Mouse (Mus musculus) thymus, adult 18-20 months (tissue): Measurements from ENCODE around the gene Zkscan2.

ENCODE experiments used
- DNase-seq, 2 experiments: peaks; one replicate each; pipeline ENCODE4 v3.0.0; 2022; ENCODE audit warnings: mixed read lengths in 2 of 2

Zkscan2 gene

DNA sequence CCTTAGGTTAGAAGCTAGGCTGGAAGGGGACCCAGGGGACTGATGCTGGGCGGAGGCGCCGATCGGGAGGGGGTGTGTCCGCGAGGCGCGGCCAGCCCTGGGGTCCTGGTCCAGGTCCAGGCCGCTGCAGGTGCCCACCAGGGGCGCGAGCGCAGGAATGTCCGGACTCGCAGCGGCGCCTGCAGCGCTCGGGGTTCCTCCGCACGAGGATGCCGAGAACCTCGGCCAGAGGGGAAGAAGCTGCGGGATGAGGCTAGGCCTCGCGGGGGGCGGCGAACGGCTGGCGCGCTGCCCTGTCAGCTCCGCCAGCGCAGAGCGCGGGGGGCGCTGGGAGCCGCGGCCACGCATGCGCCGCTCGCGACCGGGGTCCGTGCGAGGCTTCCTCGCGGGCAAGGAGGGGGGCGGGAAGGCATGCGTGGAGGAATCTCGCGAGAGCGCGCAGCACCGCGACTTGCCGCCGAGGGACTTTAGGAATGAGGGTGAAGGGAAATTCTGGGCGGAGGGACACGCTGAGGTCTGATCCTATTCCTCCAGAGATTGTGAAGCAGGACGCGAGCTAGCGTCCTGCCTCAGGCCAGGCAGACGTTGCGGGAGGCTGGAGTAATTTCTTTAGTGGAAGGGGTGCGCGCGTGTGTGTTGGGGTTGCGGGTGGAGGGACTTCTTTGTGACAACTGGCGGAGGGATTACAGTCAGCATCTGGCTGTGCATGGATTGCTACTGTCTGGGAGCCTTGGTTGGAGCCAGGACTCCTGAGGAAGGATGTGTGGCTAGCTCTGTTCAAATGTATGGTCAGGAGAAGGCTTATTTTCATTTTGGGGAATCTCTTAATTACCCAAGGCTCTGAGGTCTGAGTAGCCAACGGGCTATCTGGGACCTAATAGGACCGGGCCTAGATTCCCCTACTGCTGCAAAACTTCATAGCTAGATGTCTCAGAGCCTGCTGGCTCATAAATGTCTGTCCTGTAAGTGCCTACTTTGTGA lies at the start of gene Zkscan2:
Zkscan2 (minus strand) TSS at position 211 of the 981 bp plus-strand sequence.
- DNase-seq = peak; percentile 15

DNA sequence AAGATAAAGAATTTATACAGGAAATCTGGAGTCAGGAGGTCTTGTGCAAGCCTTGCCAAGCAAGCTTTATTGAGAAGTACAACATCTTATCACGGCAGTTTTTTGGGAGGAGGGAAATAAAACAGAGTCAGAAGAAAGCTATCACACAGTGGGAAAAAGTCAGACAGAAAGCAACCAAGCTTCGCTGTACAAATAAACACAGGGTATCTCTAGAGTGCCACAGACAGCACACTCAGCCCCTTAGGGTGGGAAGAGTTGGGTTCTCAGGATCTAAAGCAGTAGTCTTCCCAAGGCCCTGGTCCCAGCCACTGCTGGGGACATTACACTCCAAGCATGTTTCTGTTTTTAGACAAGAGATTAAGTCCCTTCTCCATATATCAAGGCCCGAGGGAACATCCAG lies 28.9 kb upstream of the Zkscan2 start:
- no peak for DNase-seq

DNA sequence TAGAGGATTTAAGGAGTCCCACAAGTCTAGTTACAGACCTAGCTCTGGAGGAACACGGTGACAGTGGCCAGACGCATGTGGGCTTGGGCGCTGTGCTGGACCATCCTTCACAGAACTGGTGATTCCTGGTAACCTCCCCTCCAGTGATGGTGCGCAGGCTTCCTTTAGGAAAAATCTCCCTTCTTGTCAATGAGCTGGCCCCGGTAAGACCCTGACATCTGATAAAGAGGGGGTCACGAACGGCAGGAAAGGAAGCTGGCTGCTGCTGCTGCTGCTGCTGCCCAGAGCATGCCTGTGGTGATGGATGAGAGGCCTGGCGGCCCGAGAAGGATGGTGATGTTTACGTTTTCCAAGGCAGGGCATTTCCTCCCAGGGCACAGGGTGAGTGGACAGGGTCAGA lies 25.5 kb upstream of the Zkscan2 start:
- DNase-seq = no peak

DNA sequence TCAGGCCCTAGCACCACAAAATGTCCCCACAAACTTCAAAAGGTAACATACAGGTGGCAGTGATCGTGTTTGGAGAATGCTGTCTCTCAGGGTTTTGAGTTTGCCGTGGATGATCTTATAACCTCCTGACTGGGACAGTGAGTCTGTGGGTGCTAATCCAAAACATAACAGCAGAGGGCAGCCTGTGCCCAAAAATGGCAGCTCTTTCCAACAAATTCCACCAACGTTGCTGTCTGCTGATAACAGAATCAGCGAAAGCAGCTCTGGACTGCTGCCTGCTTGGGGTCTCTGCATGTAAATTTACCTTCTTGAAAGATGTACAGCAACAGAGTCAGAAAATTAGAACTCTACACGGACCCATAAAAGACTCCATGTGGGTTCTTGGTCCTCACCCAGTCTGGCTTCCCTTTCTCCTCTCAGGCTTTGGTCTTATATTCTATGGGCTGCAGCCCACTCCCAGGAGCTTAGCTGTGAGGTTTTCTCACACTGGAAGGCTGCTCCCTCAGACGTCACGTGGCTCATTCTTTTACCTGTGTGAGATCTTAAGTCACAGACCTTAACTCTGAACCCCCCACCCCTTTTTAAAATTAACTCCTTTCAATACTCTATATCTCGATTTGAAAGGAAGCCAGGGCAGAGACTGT lies 24.1 kb upstream of the Zkscan2 start:
- no peak for DNase-seq

DNA sequence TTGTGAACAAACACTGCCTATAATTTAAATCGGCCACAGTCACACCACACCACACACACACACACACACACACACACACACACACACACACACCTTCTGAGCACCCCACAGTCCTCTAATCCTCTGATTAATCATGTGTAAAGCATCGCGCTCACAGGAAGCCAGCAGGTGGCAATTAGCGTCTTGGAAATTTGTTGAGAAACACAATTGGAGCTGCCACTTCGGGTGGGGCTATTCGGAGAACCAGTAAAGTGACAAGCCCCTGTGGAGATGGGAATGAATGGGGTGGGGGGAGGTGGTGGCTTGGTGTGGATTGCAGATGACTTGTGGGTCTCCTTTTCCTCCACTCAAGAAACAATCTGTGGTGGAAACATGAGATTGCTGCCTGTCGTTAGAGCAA lies 7.7 kb upstream of the Zkscan2 start:
- no peak for DNase-seq

DNA sequence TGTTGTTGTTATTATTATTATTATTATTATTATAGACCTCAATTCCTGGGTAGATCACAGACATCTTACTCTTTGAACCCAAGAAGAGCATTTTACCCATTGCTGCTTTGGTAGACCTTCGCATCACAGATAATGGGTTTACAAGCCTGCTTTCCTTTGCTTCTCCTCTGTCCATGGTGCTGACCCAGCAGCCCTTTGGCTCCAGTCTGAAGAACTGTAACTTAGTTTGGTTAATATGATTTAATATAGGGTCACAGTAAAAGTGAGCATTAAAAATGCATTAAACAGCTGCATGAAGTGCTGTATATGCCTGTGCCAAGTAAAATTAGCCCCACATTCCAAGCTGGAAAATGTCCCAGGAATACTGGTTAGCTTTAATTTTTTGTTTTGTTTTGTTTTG lies 3.1 kb upstream of the Zkscan2 start:
- no peak for DNase-seq

DNA sequence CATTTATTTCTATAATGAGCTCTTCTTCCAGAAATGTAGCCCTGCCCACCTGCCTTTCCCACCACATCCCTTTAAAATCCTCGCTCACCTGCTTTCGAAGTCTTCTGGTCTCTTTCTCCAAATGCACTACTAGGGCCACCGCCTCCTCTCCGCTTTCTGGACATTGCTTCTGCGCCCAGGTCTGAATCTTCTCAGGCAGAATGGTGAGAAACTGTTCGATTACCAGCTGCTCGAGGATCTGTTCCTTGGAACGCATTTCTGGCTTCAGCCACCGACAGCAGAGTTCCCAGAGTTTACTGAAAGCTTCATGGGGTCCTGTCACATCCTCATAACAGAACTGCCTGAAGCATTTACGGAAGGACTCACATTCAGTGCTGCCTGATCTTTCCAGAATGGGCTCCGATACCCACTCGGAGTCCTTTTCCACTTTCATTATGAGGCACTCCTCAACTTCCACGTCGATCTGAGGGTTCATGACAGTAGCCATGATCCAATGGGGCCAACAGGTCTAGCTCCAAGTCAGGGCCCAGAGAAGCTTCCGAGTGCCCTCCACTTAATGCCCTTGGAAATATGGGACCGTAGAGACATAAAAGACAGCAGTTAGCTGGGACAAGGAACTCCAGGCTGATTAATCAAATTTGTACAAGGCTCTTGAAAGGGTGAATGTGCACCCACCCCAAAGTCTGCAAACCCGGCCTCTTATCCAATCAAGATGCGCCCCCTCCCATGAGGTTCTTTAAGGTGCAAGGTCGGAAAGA lies 589 bp downstream of the Zkscan2 start:
- DNase-seq = no peak

DNA sequence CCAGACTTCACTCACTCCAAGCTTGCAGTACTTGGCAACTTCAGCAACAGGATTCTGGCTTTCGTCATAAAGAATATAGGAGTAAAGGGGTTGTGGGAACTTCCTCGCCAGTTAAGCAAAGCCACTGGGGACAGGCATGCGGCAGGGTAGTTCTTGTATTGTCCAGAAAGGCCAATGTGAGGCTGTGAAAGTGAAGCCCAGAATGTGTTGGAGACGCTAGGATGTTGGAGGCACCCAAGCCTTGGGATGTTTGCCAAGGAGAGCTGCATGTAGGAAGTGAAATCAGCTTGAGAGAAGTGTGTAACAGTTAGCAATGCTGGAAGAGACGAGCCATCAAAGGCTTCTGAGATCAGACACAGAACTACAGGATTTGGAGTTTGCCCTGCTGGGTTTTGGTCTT lies 12.5 kb downstream of the Zkscan2 start:
- no peak for DNase-seq

DNA sequence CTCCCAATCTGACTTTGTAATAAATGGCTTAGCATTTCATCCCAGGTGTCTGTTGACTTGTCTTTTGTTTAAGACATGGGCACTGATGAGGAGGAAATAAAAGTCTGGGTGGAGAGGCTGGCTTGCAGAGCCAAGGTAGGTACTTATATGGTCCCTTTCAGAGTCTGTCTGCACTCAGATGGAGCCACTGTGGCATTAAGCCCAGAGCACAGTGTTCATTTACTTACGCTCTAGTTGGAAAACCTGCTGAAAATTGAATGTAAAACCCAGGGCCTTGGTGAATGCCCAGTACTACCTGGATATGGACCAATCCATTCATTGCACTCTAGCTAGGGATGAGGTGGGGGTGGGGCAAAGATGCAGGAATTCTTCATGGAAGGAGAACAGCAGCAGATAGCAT lies 32.3 kb downstream of the Zkscan2 start:
- DNase-seq = no peak

DNA sequence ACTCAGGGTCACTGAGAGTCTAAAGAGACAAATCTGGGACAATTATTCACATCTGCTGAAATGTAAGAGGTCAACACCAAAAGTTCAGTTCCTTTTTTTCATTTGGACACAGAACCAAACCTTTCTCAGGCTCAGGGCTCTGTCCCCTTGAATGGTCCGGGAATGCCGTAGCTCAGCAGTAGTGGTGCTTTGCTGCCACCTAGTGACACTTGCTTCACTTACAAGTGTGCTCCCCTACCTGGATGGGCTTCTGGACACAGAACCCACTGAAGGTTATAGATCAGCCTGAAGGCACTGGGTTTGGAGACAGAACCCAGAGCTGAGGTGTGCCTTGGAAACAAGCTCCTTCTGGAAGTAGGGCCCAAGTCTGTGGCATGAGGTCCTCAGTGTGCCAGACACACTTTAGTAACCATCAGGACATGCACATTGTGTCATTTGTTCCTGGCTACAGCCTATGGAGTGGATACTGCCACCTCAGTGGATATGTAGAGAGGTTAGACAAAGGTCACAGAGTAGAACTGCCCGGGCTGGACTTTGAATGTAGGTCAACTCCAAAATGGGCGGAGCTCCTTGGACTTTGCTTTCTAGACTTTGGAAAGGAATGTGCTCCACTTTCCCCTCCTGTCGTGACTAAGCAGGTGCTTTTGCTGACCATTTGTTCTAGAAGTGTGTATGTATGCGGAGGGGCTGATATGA lies 34.4 kb downstream of the Zkscan2 start:
- peak in 1 of 2 experiments; percentile 9 for DNase-seq

DNA sequence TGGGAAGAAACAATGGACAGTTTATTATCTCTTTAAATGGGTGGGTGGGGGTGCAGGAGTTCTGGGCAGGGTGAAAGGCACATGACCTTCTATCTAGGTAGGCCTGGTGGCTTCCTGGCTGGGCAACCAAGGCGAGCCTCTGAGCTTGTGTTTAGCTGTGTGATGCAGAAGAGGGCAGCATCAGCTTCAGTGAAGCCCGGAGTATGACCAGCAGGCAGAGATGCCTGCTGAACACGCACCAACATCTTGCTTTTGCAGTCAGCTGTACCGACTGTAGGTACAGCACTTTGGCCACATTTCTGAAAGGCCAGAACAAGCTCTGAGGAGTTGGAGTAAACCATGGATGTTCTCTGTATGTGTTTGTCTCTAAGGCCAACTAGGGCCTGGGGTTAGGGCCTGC lies 36.7 kb downstream of the Zkscan2 start:
- no peak for DNase-seq

DNA sequence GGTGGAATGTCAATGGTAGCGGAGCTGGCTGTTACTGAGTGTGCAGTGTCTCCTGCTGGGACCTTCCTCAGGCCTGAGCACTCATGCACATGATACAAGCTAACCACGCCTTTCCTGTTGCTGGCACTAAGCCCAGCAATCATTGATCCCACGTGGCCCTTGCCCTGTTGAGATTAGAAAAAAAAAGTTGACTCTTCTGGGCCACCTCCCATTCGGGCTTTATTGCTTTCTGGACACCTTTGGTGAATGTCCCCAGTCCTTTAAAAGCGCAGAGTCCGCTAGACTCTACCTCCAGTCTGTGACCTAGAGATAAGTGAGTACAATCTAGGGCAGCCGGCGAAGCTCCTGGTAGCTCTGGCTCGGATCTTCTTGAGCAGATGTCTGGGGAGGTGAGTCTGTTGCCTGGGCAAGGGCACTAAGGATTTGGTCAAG lies 38.2 kb downstream of the Zkscan2 start, which contains the start of gene Aqp8:
Aqp8 (plus strand) TSS at position 222 of the 432 bp plus-strand sequence.
- no peak for DNase-seq

DNA sequence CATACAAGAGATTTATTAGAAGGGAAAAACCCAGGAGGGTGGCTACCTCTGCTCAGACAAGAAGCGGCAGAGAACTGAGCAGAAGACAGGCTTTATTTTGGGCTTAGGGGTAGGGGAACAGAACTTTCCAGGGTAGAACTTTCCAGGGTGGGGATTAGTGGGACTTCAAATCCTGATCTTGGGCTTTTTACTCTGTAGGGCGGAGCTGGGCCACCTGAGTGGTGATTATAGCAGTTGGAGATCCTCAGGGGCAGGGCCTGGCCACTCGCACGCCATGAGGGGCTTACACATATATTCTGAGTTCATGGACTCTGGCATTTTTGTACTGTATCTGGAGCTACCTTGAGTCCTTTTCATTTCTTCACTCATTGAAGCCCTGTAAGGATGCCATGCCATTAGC lies 38.9 kb downstream of the Zkscan2 start:
- no peak for DNase-seq

DNA sequence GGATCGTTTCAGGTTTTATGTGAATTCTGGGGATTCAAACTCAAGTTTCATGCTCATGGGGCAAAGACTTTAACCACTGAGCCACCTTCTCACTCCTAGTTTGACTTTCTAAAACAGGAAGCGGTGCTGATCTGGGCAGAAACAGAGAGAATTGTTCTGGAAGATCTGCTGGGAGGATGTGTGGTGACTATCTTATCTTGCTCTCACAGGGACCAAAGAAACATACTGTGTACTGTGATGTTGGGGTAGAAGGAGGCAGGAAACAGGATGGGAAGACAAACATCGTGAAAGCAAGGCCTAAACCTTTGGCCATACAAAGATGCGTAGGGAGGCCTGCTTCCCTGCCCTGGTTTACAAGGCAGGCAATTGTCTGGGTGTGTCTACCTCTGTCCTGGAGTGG lies 41.0 kb downstream of the Zkscan2 start:
- no peak for DNase-seq

DNA sequence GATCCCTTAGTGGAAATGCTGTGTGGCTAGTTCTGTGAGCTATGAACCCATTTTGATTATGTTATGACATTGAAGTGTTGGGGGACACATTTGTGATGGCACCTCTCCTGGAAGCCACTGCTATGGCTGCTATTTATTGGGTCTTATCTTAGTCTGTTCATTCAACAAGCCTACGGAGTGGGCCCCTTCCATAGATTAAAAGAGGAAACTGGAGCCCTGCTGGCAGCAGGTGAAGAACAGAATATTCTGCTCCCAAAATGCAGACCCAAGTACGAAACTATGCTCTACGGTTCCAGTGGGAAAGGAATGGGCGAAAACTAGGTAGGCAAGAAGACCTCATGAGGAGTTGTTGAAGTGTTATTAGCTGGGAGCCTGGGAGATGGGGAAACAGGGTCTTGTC lies 41.9 kb downstream of the Zkscan2 start:
- no peak for DNase-seq

DNA sequence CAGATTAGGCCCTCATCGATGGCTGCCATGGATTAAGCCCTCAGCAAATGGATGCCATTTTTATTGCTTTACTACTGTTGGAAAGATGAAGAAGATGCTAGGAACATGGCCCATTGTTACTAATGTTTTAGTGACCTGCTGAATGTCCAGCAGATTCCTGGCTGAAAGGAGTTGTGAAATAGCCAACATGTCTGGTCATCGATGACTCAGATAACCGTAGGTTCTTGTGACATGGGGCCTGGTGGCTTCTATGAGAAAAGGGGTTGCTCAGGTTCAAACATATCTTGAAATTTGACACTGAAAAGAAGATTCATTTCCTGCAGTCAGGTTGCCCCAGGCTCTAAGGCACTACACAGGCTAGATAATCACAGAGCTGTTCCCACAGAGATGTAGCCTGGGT lies 45.2 kb downstream of the Zkscan2 start:
- DNase-seq = no peak

DNA sequence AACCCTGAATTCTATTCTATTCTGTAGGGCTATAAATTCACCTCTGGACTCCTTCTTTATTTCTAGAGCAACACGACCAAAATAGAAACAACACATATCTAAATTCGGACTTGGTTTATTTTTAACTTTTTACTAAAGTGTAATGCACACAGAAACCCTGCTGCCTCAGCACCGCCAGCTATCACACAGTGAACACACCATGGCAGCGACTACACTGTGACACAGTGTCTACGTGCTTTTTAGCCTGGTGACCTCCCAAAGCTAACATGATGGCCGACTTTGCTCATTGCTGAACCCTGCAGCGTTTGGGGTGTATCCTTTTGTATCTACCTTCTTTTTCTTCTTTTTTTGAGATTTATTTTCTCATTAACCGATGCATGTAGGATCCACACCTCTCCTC lies 47.2 kb downstream of the Zkscan2 start:
- no peak for DNase-seq

DNA sequence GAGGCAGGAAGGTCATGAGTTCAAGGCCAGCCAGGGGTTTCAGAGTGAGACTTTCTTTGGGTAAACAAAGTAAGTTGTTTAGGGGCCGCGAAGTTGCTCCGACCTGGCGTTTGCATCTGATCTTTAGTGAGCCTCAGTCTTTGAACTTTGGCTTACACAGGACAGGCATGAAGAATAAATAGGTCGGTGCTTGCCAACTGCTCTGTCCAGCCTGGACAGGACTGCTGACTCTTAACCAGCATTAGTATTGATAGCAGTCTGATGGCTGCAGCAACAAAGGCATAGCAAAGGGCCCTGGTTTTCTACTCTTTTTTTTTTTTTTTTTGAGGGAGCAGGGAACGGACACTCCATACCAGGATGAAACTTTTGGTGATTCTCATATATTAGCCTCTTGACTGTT lies 47.7 kb downstream of the Zkscan2 start:
- no peak for DNase-seq

DNA sequence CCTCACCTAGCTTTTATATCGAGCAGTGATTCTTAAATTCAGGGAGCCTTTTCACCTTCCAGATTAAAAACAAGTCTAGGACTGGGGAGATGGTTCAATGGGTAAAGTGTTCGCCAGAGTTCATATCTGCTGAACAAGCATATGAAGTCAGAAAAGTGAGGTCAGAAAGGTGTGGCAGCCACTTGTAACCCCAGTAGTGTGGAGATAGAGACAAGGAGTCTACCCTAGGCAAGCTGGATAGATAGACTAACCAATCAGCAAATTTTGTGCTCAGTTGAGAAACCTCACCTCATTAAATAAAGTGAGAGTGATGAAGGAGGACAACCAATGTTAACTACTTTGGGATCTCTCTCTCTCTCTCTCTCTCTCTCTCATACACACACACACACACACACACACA lies 49.7 kb downstream of the Zkscan2 start:
- no peak for DNase-seq

DNA sequence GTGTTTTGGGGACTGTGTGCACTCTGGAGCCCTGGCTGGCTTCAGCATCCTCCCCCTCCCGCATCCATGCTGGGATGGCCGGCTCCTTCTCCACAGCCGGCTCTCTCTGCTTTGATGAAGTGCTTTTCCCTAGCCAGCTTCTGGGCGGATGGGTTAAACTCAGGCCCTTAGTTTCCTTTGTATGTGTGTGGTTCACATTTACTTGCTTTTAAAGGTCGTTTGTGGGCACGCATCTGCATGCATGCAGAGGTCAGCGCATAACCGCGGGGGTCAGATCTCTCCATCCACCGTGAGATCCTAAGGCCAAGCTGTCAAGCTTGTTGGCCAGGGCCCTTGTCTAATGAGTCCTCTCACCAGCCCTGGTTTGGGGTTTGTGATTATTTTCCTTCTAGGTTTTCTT lies 50.6 kb downstream of the Zkscan2 start:
- no peak for DNase-seq

DNA sequence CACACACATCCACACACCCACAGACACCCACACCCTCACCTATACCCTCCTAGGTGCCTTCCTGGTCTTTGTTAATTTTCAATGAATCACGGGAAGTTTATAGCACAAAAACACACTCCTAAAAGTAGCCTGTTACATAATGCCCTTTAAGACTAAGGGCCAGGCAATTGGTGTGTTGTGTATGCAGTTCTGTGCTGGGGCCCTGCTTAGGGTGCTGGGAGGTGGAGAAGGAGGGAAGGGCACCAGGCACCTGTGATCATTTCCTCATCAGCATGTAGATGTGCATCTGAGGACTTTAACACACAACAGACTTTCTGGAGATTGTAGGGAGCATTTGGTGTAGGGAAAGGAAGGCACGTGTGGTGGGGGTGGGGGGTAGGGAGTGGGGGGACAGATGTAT lies 51.5 kb downstream of the Zkscan2 start:
- DNase-seq = no peak

DNA sequence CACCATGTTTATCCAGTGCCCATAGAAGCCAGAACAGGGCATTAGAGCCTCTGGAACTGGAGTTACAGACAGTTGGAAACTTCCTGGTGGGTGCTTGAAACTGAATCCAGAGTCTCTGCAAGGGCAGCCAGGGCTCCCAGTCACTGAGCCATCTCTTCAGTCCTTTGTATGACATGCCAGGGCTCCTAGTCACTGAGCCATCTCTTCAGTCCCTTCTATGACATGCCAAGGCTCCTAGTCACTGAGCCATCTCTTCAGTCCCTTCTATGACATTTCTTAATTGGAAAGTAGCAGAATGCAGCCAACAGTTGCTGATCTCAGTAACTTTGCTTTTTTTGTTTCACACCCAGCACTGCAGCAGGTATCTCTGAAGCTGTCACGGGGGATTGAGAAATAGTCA lies 58.2 kb downstream of the Zkscan2 start:
- no peak for DNase-seq

DNA sequence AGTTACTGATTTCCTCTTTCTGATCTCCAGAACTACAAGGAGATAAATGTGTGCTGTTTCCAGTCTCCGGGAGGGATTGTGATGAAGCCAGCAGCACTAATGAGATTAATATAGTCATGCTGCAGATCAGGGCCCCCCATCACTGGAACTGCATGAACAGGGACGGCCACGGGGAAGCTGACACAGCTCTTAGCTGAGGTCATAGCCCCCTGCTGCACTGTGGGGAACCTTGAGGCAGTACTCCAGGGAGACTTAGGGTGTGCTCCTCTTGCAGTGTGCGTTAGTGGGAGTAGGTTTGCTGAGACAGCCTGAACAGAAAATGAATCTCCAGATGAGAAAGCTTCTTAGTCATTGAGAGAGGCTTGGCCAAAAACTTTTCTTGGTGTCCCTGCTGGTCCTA lies 69.0 kb downstream of the Zkscan2 start:
- DNase-seq = no peak
